Mouse (Mus musculus): ENCODE results near the gene Cmtm8.

GRCm38 (mm10) chr9:114770224-114770623 is 73.7 kb downstream of the Cmtm8 start:
- TF ChIP-seq CTCF (IDR thresholded peaks at IDR 0.05; ENCODE audit: low read depth): no peak
- TF ChIP-seq EP300 (optimal IDR thresholded peaks at IDR 0.05): no peak
